Mouse (Mus musculus): ENCODE results near the gene Stx1b.
"Not testable (repeated sequence)": the region's sequence is repeated elsewhere in the genome, so short reads cannot be mapped to it uniquely, and the experiment has no call there.

Stx1b gene

GRCm38 (mm10) chr7:127776878-127777473 lies 47.4 kb downstream of the Stx1b start:
- DNase-seq (ENCODE audit: low spot score) = peak; percentile 94

DNA sequence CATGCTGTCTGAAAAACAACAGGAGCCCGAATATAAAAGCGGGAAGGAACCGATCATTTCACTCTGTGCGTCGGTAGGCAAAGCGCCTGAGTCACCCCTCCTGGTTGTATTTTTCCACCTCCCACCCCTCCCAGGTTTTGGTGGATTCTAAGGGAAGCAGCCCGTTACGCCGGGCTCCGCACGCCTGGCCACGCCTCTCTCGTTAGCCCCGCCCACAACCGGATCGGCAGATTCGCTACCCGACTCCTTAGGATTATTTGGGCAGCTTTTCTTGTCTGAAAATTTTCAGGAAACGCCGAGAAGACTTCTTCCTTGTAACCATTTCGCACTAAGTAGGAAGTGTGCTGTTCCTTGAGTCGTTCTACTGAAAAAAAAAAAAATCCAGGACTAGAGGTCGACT lies 47.9 kb downstream of the Stx1b start, which contains the start of gene Setd1a:
Gene Setd1a (plus strand): TSS at position 245 of the 400 bp plus-strand sequence.
- peak; percentile 86 for DNase-seq (ENCODE audit: low spot score)

DNA sequence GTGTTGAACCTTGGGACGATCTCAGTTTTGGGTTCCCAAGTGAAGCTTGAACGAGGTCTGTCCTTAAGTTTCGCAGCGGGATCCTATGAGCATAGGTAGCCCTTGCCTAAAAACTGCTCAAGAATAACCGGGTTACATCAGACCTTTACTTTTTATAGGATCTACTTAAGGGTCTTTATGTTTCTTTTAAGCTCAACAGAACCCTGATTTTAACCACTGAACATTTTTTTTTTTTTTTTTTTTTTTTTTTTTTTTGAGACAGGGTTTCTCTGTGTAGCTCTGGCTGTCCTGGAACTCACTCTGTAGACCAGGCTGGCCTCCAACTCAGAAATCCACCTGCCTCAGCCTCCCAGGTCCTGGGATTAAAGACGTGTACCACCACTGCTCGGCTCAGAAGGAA lies 48.5 kb downstream of the Stx1b start:
- not testable (repeated sequence) for DNase-seq (ENCODE audit: low spot score)

GRCm38 (mm10) chr7:127773664-127774384 lies 50.5 kb downstream of the Stx1b start:
- peak; percentile 58 for DNase-seq (ENCODE audit: low spot score)

- DNase-seq (ENCODE audit: low spot score) = no peak
Observed at GRCm38 (mm10) chr7:127772557-127772956, 51.8 kb downstream of the Stx1b start.

DNA sequence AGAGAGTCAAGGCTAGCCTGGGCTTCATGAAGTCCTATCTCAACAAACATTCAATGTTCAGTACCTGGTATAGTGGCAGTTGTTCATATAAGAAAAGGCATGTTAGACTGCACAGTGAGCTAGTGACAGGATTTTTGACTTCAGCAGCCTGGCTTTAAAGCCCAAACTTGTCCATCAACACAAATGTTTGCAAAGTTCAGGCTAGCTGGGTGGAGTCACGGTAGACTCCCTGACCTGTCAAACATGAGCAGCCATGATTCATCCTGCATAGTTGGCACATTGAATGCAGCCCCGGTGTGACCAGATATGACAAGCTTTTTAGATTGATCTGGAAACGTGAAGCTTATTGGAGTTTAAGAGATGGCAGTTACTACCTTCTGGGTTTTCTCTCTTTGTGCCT lies 52.3 kb downstream of the Stx1b start:
- DNase-seq (ENCODE audit: low spot score) = no peak

DNA sequence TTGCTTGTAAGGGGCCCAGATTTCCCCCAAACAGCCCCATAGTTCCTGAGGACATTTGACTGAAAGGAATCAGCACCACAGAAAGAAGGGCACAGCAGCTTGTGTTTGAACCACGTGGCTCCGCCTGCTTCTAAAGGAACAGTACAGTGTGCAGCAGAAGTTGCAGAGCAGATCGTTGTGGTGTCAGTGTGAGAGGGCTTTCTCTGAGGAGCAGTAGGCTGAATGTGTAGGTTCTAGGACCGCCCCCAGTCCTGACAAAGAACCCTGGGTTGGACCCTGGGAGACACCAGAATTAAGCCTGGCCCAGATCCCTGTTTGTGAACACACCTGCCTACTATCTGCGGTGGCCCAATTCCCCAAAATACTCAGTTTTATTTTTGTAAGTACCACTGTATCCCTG lies 53.1 kb downstream of the Stx1b start:
- no peak for DNase-seq (ENCODE audit: low spot score)

GRCm38 (mm10) chr7:127770039-127770905 lies 54.1 kb downstream of the Stx1b start:
- no peak for DNase-seq (ENCODE audit: low spot score)

- DNase-seq (ENCODE audit: low spot score) = no peak
Observed at GRCm38 (mm10) chr7:127769651-127770038, 54.7 kb downstream of the Stx1b start, which contains the start of gene Orai3. Orai3 (plus strand) TSS chr7:127769815.

DNA sequence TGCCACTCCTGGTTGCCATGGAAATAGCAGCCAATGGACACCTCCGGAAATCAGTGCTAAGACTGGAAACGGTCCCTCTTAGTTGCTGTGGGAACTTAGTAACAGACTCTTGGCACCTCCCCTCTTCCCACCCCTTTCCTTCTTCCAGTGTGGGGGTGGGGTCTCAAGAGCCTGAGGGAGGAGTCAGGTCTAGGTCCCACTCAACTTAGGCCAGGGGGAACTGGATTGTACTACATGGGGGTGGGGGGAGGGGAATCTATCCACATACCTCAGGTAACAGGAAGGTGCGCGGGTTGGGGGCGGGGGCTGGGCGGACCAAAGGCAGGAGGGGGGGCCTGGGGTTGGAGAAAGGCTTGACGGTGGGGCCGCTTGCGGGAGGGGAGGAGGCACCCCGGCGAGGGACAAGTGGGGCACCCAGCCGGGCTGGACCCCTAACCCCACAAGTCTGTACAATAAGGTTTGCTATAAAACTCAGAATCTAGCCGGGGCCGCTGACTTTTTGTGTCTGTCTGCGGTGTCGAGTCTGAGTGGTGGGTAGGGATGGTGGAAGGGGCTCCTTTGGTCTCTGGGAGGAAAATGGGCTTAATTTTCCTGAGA lies 55.3 kb downstream of the Stx1b start:
- DNase-seq (ENCODE audit: low spot score) = peak; percentile 98

GRCm38 (mm10) chr7:127768346-127768996 lies 55.9 kb downstream of the Stx1b start:
- no peak for DNase-seq (ENCODE audit: low spot score)

DNA sequence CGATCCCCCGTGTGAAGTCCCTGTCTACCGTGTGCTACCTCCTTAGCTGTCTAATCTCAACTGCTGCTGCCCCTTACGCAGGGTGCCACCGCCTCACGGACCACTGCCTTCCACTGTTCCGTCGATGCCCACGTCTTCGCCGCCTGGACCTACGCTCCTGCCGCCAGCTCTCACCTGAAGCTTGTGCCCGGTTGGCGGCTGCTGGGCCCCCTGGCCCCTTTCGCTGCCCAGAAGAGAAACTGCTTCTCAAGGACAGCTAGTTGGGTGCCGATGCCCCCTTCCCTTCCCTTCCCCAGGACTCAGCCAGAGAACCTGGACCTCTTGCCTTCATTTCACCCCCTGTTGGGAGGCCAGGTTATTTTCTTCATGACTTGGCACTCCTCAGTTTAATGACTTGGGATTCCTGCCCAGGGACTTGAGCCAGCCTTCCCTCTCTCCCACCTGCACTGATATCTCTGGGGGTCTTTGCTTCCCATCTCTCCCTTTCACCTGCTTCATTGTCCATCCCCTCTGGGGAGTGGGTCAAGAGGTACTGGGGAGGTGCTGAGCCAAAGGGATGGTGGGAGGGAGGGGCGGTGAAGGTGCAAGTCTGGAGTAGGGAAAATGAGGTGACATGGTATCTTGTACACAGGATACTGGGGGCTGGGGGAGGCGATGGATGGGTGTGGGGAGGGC lies 56.5 kb downstream of the Stx1b start:
- no peak for DNase-seq (ENCODE audit: low spot score)

DNA sequence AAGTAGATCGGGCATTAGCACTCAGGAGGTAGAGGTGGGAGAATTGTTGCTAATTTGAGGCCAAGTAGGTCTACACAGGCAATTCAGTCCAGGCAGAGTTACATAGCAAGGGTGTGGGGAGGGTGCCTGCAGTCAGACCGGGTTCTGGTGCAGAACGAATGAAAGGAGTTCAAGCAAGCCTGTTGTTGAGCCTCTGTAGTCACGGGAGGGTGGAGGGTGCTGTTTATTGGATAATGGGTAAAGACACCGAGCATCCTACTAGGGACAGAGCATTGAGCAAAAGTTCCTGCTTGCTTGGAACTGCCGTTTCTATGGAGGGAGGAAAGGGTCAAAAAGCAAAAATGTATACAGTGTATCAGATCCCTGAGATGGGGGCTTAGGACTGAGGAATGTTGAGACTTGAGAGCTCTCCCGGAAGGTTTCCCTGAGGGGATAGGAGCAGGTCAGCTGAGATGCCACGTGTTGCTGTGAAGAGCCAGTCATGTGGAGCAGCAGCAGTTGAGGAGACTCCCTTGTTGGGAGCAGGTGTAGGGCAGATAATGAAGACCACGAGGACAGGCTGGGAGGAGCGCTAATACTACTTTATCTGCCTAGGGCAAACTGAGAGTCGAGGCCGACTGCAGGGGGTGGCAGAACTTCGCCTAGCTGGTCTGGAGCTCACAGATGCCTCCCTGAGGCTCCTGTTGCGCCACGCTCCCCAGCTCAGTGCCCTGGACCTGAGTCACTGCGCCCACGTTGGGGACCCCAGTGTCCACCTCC lies 57.3 kb downstream of the Stx1b start:
- DNase-seq (ENCODE audit: low spot score) = no peak

GRCm38 (mm10) chr7:127765756-127766155 lies 58.6 kb downstream of the Stx1b start:
- no peak for DNase-seq (ENCODE audit: low spot score)

- DNase-seq (ENCODE audit: low spot score) = no peak
Observed at GRCm38 (mm10) chr7:127763642-127764041, 60.7 kb downstream of the Stx1b start.

DNA sequence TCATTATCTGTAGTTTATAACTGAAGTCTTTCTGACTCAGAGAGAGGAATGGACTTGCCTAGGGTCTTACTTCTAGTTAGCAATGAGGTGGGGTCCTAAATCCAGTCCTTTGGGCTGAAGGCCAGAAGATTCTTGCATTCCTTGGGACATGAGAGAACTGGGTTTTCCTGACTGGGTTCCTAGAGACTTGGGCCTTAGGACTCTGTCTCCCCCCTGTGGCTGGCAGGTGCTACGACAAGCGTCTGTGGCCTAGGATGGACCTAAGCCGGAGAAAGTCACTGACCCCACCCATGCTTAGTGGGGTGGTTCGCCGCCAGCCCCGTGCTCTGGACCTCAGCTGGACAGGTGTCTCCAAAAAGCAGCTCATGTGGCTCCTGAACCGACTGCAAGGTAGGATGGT lies 63.3 kb downstream of the Stx1b start:
- DNase-seq (ENCODE audit: low spot score) = no peak

DNA sequence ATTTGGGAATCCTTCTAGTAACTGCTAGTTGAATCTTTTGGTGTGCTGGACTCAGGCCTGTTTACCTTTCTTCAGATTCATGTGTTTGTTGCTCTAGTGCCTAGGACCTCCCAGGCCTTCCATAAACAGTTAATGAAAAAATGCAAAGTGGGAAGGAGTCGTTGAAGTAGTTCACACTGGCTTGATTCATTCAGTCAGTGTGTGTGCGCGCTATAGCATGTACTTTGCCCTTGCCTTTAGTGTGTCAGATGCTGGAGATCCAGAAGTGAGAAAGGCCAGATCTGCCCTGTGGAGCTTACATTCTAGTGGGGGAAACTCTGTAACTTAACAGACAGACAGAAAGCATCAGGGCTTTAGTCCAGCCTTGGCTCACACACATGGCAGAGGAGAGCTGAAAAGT lies 63.9 kb downstream of the Stx1b start:
- no peak for DNase-seq (ENCODE audit: low spot score)

- DNase-seq (ENCODE audit: low spot score) = no peak
Observed at GRCm38 (mm10) chr7:127759716-127760115, 64.6 kb downstream of the Stx1b start.
